Mouse (Mus musculus) E14TG2a.4 (cell line): Measurements from ENCODE around the gene Smad9.

Source experiments
- H3K27me3 ChIP-seq: 2 replicates; pipeline ENCODE4 v1.6.1; 2014; ENCODE audit warnings: low read length, control low read depth; ENCODE audit not compliant: insufficient read depth
- H3K36me3 ChIP-seq: 2 replicates; pipeline ENCODE4 v1.6.1; 2014; ENCODE audit warnings: low read length, control low read depth; ENCODE audit not compliant: insufficient read depth
- H3K4me1 ChIP-seq: replicated peaks from 2 replicates; pipeline ENCODE4 v1.6.1; 2014; ENCODE audit warnings: low read depth, low read length, control low read depth
- H3K4me3 ChIP-seq: replicated peaks from 2 replicates; pipeline ENCODE4 v1.5.1; 2014; ENCODE audit warnings: mild to moderate bottlenecking, low read length
- H3K9me3 ChIP-seq: 2 replicates; pipeline ENCODE4 v1.6.1; 2014; ENCODE audit warnings: low read length, control low read depth
- CTCF ChIP-seq: conservative IDR thresholded peaks from 2 replicates; pipeline ENCODE4 v1.5.1; 2014; ENCODE audit warnings: low read length
- NANOG ChIP-seq: IDR thresholded peaks from 2 replicates; pipeline ENCODE4 v1.6.1; 2014; ENCODE audit warnings: borderline replicate concordance, low read length, mixed read lengths
- POU5F1 ChIP-seq: IDR thresholded peaks from 2 replicates; pipeline ENCODE4 v1.6.1; 2014; ENCODE audit warnings: low read length, borderline replicate concordance

Gene Smad9

DNA sequence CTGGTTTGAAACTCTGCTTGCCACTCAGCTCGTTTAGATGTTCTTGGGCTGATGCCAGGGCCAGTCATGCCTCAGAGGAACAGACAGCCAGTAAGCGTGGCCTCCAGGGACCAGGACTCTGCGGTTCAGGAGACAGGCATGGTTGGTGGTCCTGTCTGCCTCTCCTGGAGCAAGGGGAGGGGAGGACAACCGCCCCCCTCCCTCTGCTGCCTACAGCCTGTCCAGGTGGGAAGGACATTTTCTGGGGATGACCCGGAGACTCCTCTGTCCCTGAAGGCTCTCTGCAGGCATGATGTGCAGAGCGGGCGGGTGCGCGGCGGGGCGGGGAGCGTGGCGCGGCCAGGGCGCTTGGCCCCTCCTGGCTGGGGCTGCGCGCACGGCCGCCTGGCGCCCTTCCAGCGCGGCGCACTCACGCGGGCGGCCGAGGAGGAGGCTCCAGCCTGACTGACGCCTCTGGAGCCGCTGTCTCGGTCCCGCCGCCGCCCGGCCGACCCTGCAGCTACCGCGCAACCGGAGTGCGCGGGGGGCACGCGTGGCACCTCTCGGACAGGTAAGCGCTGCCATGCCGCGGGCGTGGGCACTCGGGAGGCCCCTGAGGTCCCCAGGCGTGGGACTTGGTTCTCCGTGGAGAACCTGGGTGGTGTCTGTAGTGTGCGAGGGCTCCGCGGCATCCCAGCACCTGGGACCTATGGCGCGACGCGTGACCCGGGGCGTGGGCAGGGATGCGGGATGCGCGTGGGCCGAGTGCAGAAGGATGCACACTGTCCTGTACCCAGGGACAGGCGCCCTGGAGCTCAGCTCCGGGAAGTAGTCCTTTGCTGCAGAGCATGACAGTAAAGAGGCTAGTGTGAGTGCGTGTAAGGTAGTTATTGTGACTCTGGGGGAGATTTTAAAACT, at the start of gene Smad9:
TSS of gene Smad9 (plus strand) at position 438 of the 897 bp plus-strand sequence.
- peaks cover 9% of the 10 kb centered on the region for H3K4me1 ChIP-seq

DNA sequence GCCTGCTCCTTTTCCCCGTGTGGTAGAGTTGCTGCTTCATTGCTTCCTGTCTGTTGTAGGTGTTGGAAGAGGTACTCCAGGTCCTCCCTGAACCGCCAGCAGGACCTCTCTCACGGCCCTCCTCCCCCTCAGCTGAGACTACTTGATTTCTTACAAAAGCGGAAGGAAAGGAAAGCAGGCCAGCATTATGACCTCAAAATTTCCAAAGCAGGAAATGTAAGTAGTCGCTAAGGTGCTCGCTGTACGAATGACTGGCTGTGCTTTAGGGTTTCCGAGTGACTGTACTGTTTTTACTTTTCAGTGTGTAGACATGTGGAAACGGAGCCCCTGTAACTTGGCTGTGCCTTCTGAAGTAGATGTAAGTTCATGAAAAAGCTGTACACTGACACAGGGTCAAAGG, 46.4 kb upstream of the Smad9 start:
- TF ChIP-seq POU5F1 (no peak), NANOG (no peak), CTCF (no peak)
- Histone ChIP-seq H3K27me3 (no peaks in the 10 kb centered on the region), H3K36me3 (peaks cover 94% of the 10 kb centered on the region), H3K9me3 (no peaks in the 10 kb centered on the region), H3K4me1 (no peaks in the 10 kb centered on the region), H3K4me3 (no peak overlapping the region)

More for the DNA sequence above, at the start of gene Smad9:
- peaks cover 7% of the 10 kb centered on the region for H3K36me3 ChIP-seq
- peak within 1 kb of the TSS; percentile 84 for H3K4me3 ChIP-seq
- TF ChIP-seq NANOG, result no peak
- TF ChIP-seq POU5F1, result no peak
- TF ChIP-seq CTCF, result no peak
- H3K27me3 ChIP-seq, result peaks cover 58% of the 10 kb centered on the region
- H3K9me3 ChIP-seq, result no peaks in the 10 kb centered on the region

DNA sequence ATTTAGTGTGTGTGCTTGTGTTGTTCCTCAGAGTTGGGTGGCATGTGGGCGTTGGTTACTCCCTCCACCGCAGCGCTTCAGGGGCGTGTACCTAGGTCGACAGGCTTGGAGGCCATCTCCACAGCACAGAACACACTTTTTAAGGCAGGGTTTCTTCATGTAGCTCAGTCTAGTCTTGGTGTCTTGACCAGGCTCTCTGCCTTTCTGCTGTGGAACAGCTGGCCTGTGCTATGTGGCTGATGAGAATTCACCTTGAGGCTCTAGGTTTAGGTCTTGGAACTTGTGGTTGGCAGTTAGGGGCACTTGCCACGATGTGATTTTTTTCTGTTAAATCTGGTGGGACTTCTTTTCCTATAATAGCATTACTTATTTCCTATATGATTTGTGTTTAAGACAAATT, 41.1 kb upstream of the Smad9 start, which contains the start of gene Gm21958:
TSS of gene Gm21958 (minus strand) at position 101 of the 400 bp plus-strand sequence.
- H3K27me3 ChIP-seq, result no peaks in the 10 kb centered on the region
- H3K36me3 ChIP-seq, result peaks cover 95% of the 10 kb centered on the region
- 0 out of 2 replicates have a peak, but pooled peaks cover 3% of the 10 kb centered on the region for H3K4me1 ChIP-seq
- no peaks in the 10 kb centered on the region for H3K9me3 ChIP-seq
- H3K4me3 ChIP-seq, result no peak within 1 kb of the TSS
- no peak for TF ChIP-seq CTCF
- no peak for TF ChIP-seq POU5F1

DNA sequence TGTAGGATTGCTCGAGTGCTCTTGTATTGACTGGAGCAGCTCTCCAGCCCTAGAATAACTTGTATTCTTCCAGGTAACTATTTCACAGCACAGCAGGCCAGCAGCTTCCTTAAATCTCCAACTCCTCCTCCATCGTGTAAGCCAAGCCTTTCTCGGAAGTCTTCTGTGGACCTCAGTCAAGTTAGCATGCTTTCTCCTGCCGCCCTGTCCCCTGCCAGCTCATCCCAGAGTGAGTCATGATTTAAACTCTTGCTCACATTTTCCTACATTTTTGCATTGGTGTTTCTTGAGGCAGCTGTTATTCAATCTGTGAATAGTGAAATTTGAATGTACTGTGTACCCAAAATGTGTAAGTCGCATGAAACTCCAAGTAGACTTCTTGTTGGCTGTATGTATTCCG, 39.9 kb upstream of the Smad9 start:
- Histone ChIP-seq H3K4me3 (no peak overlapping the region), H3K36me3 (peaks cover 90% of the 10 kb centered on the region), H3K9me3 (no peaks in the 10 kb centered on the region), H3K27me3 (no peaks in the 10 kb centered on the region), H3K4me1 (0 out of 2 replicates have a peak, but pooled peaks cover 3% of the 10 kb centered on the region)
- TF ChIP-seq POU5F1 (no peak), CTCF (no peak), NANOG (no peak)

DNA sequence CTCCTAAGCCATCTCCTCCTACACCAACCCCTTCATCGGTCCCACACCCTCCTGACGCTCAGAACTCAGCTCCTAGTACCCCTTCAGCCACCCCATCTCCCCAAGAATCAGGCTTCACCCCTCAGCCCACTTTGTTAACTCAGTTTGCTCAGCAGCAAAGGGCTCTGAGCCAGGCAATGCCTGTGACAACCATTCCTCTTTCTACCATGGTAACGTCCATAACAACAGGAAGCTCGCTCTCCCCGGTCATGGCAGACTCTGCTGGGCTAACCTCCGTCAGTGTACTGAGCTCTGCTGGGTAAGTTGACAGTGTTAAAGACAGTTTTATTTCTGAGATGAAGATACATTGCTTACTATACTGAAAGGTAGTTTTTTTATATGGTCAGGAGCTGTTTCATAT, 38.0 kb upstream of the Smad9 start:
- TF ChIP-seq POU5F1 (no peak), CTCF (no peak), NANOG (no peak)
- peaks cover 90% of the 10 kb centered on the region for H3K36me3 ChIP-seq
- H3K27me3 ChIP-seq, result no peaks in the 10 kb centered on the region
- H3K4me3 ChIP-seq, result no peak overlapping the region
- H3K4me1 ChIP-seq, result 0 out of 2 replicates have a peak, but pooled peaks cover 3% of the 10 kb centered on the region
- no peaks in the 10 kb centered on the region for H3K9me3 ChIP-seq

DNA sequence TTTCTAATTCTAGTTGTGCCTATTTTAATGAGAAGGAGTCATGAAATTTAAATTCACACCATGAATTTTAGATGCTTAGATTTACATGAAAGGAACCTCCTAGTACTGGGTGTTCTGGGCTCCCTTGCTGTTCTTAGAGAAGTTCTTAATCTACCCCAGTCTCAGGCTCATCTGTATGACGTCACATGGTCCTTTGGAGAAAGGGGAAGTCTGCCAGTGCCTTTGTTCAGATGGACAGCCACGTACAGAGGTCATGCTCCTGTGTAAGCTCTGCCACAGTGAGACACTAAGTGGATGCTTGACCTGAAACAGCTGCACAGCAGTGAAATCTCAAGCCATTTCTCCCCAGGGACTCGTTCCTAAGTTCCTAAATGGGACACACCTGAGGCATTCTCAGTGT, 36.4 kb upstream of the Smad9 start:
- Histone ChIP-seq H3K4me3 (no peak overlapping the region), H3K36me3 (peaks cover 96% of the 10 kb centered on the region), H3K27me3 (no peaks in the 10 kb centered on the region), H3K9me3 (no peaks in the 10 kb centered on the region), H3K4me1 (peaks cover 16% of the 10 kb centered on the region)
- TF ChIP-seq POU5F1 (no peak), CTCF (no peak), NANOG (no peak)

DNA sequence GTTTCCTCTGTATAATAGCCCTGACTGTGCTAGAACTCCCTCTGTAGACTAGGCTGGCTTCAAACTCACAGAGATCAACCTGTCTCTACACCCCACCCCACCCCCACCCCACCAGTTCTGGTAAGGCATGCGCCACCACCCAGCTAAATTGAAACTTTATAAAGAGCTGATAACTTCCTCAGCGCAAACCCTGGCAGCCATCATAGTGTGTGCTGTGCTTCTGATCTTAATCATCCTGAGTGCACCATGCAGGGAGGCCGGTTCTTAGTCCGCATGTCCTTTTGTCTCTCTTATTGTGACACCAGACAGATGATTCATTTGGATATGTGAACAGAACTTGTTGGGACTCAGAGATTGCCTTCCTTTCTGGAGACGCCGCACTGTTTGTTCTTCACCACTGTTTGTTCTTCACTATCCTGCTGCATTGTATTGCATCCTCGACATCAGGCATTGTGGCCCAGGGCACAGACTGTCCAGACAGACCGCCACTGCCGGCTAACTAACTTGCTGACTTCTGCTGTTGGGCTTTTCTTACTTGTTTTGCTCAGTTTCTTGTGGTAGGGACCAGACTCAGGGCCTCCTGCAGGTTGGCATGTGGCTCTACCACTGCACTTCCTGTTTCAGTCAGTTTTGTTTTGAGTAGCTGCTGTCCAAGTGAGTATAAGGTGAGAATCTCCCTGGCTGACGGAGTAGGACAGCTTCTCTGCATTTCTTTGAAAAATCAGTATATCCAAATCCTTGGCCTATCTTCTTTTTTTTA, 31.5 kb upstream of the Smad9 start:
- TF ChIP-seq POU5F1 (no peak), CTCF (no peak), NANOG (no peak)

DNA sequence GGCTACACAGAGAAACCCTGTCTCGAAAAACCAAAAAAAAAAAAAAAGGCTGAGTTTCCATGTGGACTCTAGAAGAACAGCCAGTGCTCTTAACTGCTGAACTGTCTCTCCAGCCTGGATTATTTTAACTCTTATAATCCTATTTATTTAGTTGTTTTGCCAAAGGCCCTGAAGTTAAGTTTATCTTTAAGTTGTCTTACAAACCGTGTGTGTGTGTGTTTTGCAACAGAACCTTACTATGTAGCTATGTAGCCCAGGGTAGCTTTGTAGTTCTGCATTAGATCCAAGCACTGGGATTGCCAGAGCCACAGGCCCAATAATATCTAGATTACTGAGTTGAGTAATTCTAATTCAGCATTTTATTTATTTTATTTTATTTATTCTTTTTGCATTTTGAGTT, 30.0 kb upstream of the Smad9 start:
- Histone ChIP-seq H3K36me3 (peaks cover 91% of the 10 kb centered on the region), H3K9me3 (no peaks in the 10 kb centered on the region), H3K4me3 (no peak overlapping the region), H3K4me1 (peaks cover 27% of the 10 kb centered on the region), H3K27me3 (no peaks in the 10 kb centered on the region)
- TF ChIP-seq CTCF (no peak), POU5F1 (no peak), NANOG (no peak)

More for the DNA sequence above, 31.5 kb upstream of the Smad9 start:
- Histone ChIP-seq H3K36me3 (peaks cover 87% of the 10 kb centered on the region), H3K9me3 (no peaks in the 10 kb centered on the region), H3K27me3 (no peaks in the 10 kb centered on the region), H3K4me1 (peaks cover 22% of the 10 kb centered on the region), H3K4me3 (no peak overlapping the region)
